Mouse (Mus musculus) telencephalon, adult 2 months (tissue): ENCODE data around the gene Lyrm7.
"Not testable (repeated sequence)": the region's sequence is repeated elsewhere in the genome, so short reads cannot be mapped to it uniquely, and the experiment has no call there.

Experiments
- DNase-seq: peaks from one replicate; pipeline ENCODE4 v3.0.0-alpha.2; 2011; ENCODE audit warnings: low read depth, low spot score

The Lyrm7 gene

DNA sequence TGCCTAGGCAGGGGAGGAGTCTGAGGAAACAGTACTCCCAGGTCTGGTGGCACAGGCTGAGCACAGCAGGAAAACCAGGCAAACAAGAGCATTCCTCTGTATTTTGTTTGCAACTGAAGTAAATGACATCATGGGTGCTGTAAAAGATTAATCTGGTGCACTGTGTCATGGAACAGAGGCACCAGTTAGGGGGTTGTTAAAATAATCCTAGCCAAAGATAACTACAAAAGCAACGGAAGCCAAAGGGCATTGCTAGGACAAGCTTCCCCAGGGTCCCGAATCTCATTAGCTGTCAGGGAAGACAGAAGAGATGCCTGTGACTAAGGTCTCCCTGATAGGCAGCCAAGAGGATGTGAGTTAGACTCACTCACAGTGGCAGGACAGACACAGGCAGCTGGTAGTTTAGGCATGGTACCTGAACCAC lies 20.3 kb upstream of the Lyrm7 start:
- no peak for DNase-seq

- no peak for DNase-seq
Measured at GRCm38 (mm10) chr11:54879922-54880321, 19.2 kb upstream of the Lyrm7 start.

GRCm38 (mm10) chr11:54879434-54879833 lies 18.7 kb upstream of the Lyrm7 start:
- DNase-seq = no peak

DNA sequence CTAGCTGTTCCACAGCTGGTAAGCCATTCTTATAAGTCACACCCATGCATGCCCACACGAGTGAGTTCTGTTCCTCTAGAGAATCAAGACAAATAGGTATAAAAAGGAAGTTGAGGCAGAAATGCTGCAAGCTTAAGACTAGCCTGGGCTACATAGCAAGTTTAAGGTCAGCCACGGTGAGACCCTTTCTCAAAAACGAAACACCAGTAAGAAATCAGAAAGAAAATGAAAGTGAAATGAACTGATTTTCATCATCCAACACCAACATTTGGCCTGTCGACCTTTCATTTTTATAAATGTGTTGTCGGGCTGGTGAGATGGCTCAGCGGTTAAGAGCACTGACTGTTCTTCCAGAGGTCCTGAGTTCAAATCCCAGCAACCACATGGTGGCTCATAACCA lies 18.2 kb upstream of the Lyrm7 start:
- no peak for DNase-seq

GRCm38 (mm10) chr11:54876031-54876430 lies 15.3 kb upstream of the Lyrm7 start:
- DNase-seq = no peak

- DNase-seq = no peak
Measured at GRCm38 (mm10) chr11:54871831-54872537, 11.3 kb upstream of the Lyrm7 start.

GRCm38 (mm10) chr11:54869318-54869717 lies 8.6 kb upstream of the Lyrm7 start:
- no peak for DNase-seq

GRCm38 (mm10) chr11:54868445-54868844 lies 7.7 kb upstream of the Lyrm7 start:
- no peak for DNase-seq

DNA sequence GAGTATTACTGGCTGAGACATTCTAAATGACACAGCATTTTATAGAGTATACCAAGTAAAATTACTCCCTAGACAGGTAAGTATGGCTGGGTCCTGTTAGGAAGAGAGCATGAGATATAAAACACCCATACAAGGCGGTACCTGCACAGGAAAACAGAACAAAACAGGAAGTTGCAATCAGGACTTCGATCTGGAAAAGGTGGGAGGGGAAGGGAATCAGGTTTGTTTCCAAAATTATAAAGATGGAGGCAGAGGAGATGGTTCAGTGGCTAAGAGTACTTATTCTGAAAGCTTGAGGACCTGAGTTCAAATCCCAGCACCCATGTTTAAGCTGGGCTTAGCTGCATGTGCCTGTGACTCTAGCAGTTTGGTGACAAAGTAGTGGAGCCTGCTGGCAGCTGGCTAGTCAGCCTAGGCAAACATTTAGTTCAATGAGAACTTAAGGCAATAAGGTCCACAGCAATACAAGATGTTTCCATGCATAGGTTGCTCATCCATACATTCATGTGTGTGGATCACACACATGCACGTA lies 7.3 kb upstream of the Lyrm7 start:
- no peak for DNase-seq

DNA sequence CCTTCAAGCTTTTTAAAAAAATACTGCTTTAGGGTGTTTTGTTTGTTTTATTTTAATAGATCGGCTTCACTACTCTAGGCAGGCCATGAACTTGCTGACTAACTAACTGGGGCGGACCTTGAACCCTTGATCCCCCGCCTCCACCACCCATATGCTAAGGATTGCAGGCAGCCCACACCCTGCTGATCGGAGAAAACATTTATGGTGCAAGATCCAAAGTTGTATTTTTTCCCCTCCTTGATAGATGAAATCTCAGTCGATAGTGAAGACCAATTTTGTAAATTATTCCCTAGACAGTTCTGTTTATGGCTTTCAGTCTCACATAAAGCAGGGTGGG lies 6.3 kb upstream of the Lyrm7 start:
- DNase-seq = no peak

- DNase-seq = peak; percentile 83
Measured at GRCm38 (mm10) chr11:54866119-54867048, 5.7 kb upstream of the Lyrm7 start, which contains the start of gene Hint1. Gene Hint1 (plus strand): TSS chr11:54866383.

DNA sequence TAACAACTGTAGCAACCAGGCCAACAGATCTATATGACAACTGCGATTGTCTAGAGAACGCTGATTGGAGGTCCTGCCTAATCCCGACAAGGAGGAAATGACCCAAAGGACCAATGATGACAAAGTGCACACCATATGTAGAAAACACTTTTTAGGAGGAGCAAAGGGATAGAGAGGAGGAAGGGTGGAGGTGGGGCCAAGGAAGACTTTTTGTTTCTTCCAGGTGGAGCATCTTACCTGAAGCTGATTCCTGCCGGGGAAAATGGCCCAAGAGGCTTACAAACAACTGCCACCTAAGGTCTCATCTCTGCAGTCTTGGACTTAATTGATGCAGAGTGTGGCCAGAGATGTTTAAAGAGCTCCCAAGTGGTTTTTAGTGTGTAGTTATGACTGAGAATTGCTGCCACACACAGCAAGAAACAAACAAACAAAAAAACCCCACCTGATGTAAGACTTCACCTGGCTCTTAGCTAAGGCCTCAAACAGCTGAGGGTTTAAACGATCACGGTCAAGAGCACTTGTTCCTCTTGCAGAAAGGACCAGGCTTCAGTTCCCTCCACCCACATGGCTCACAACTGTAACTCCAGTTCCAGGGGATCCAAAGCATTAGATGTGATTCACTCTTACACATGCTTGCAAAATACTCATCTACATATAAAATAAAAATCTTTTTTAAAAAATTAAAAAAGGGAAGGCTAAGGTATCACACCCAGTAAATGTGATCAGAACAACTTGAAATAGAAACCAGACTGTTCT lies 4.8 kb upstream of the Lyrm7 start:
- DNase-seq = no peak

DNA sequence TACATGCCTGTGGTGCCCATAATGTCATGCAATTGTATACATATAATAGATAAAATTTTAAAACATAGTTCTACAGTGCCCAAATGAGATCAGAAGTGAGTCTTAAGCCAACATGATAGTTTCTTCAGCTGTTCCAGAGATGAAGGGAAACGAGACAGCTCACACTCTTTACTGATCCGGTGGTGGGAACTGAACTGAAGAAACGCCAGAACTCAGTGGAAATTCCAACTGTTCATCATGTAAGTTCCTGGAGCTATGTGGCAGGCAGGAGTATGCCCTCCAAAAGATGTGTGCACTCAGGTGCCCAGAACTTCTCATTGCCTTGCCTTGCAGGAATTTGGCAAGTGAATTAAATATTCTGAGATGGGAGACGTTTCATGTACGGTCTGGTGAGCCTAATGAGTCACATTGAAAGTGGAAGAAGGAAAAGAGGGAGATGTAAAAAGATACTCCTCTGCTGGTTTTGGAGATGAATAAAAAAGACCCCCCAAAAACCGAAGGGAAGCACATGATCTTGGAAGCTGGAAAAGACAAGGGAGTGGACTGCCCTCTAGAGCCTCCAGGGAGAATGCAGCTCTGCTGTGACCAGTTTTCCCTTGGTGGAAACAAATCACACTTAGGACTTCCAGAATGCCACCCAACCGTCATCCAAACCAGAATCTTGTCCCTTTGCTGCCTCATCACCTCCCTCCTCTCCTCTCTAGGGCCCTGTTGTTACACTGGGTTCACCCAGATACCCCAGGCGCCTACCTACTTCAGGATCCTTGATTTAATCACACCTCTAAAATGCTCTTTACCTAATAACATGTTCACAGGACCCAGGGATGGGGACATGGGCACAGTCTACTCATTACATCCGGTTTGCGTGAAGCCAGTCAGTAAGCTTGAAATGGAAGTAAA lies 2.2 kb upstream of the Lyrm7 start:
- DNase-seq = peak; percentile 50

- DNase-seq = no peak
Measured at GRCm38 (mm10) chr11:54861471-54862420, 1.0 kb upstream of the Lyrm7 start.

GRCm38 (mm10) chr11:54859322-54860165 lies 1.2 kb downstream of the Lyrm7 start:
- no peak for DNase-seq

GRCm38 (mm10) chr11:54858880-54859279 lies 1.8 kb downstream of the Lyrm7 start:
- DNase-seq = not testable (repeated sequence)

DNA sequence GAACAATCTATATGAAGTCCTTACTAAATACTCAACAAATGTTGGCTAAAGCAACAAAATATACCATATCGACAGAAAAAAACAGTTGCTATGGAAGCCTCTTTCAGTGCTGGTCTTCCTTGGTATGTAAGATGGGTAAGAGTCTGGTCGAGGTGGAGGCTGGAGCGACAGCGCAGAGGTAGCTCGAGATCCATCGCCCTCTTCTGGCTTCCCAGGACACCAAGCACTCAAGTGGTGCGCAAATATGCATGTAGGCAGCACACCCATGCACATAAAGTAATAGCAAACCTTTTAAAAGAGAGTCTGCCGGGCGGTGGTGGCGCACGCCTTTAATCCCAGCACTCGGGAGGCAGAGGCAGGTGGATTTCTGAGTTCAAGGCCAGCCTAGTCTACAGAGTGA lies 9.1 kb downstream of the Lyrm7 start:
- no peak for DNase-seq

GRCm38 (mm10) chr11:54849961-54850758 lies 10.6 kb downstream of the Lyrm7 start:
- no peak for DNase-seq
